Mouse (Mus musculus) liver, embryonic 14.5 days (tissue): Measurements from ENCODE around the gene Adipor1. TPM values are rescaled to one million over a fixed set of nuclear protein-coding genes. Genes with fewer than 3 reads are reported as not detected.
A peak's percentile ranks its signal among the peaks of the same experiment; 100 is the strongest.

Experiments used
- ATAC-seq: fragments of 200-750 bp; cut with Nextera tagmentation; 2 replicates; pipeline ENCODE4 v1.8.0; 2017; ENCODE audit warnings: moderate number of reproducible peaks, mild to moderate bottlenecking, moderate library complexity; ENCODE audit not compliant: insufficient read depth
- DNase-seq, 3 experiments: peaks; one replicate each; pipeline ENCODE4 v3.0.0-alpha.2; 2012 to 2013; ENCODE audit warnings: low read depth in 3 of 3, low spot score in 3 of 3
- H3K27ac ChIP-seq: fragments of 300-500 bp; sonication (generic); 2 replicates; pipeline ENCODE4 v1.5.1; 2014; ENCODE audit warnings: moderate library complexity, mild to moderate bottlenecking, control low read depth, inconsistent platforms
- H3K27me3 ChIP-seq: fragments of 300-500 bp; sonication (generic); 2 replicates; pipeline ENCODE4 v1.6.1; 2014; ENCODE audit warnings: mild to moderate bottlenecking, low read length, moderate library complexity; ENCODE audit not compliant: control insufficient read depth, insufficient read depth
- H3K36me3 ChIP-seq: fragments of 300-500 bp; sonication (generic); replicated peaks from 2 replicates; pipeline ENCODE4 v1.6.1; 2014; ENCODE audit warnings: low read depth; ENCODE audit not compliant: control insufficient read depth, insufficient read depth
- H3K4me1 ChIP-seq, 2 experiments: fragments of 200-500 bp in 1 of 2; fragments of 300-500 bp in 1 of 2; sonication (generic) in 1 of 2; replicated peaks; 2 replicates each; pipeline ENCODE4 v1.6.1; 2012 to 2014; ENCODE audit warnings: antibody characterized with exemption in 1 of 2, inconsistent platforms in 1 of 2, low read length in 1 of 2; ENCODE audit not compliant: control insufficient read depth in 2 of 2, insufficient read depth in 2 of 2
- H3K4me2 ChIP-seq: fragments of 300-500 bp; sonication (generic); 2 replicates; pipeline ENCODE4 v1.6.1; 2014; ENCODE audit warnings: low read depth, mild to moderate bottlenecking, control low read depth, moderate library complexity
- H3K4me3 ChIP-seq, 2 experiments: fragments of 200-500 bp in 1 of 2; fragments of 300-500 bp in 1 of 2; sonication (generic) in 1 of 2; 2 replicates each; pipeline ENCODE4 v1.5.1; 2012 to 2014; ENCODE audit warnings: low read depth in 2 of 2, low read length in 2 of 2, mild to moderate bottlenecking in 2 of 2, control low read depth in 1 of 2, inconsistent platforms in 1 of 2, moderate library complexity in 1 of 2; ENCODE audit not compliant: insufficient read depth in 1 of 2
- H3K9ac ChIP-seq: fragments of 300-500 bp; sonication (generic); replicated peaks from 2 replicates; pipeline ENCODE4 v1.6.1; 2014; ENCODE audit warnings: mild to moderate bottlenecking, control low read depth, moderate library complexity
- H3K9me3 ChIP-seq: fragments of 300-500 bp; sonication (generic); 2 replicates; pipeline ENCODE4 v1.6.1; 2016; ENCODE audit warnings: low read length, mixed read lengths; ENCODE audit not compliant: control insufficient read depth
- CTCF ChIP-seq: IDR thresholded peaks from 2 replicates; pipeline ENCODE4 v1.5.1; 2016; ENCODE audit warnings: antibody characterized with exemption, low read depth, control low read depth
- EP300 ChIP-seq: IDR thresholded peaks from 2 replicates; pipeline ENCODE4 v1.6.1; 2016; ENCODE audit warnings: antibody characterized with exemption, low read depth
- WGBS: fragments of 180-500 bp; shearing (Covaris S2); extraction: QIAGEN DNeasy Blood & Tissue Kit; methylation state at CpG from one replicate; pipeline ENCODE4 v1.1.7; 2014; ENCODE audit not compliant: insufficient replicate concordance; 5-methylcytosine and 5-hydroxymethylcytosine counted together
- polyA plus RNA-seq, 2 experiments: library from polyadenylated mRNA; depleted of rRNA in 1 of 2; stranded (reverse) in 1 of 2; unstranded in 1 of 2; fragments of >200 nt; fragmentation: Nextera tagmentation in 1 of 2; extraction: Ambion mirVana in 1 of 2; gene quantifications; 2 replicates each; pipeline versions ENCODE4 v1.2.1 to v1.2.3; 2012 to 2014

Gene Adipor1
- 56.1 and 59.6 TPM in 2 replicates for polyA plus RNA-seq (2012; rRNA removed)
- 126 and 134 TPM in 2 replicates for polyA plus RNA-seq (2014; fragmentation: Nextera tagmentation; extraction: Ambion mirVana)

DNA sequence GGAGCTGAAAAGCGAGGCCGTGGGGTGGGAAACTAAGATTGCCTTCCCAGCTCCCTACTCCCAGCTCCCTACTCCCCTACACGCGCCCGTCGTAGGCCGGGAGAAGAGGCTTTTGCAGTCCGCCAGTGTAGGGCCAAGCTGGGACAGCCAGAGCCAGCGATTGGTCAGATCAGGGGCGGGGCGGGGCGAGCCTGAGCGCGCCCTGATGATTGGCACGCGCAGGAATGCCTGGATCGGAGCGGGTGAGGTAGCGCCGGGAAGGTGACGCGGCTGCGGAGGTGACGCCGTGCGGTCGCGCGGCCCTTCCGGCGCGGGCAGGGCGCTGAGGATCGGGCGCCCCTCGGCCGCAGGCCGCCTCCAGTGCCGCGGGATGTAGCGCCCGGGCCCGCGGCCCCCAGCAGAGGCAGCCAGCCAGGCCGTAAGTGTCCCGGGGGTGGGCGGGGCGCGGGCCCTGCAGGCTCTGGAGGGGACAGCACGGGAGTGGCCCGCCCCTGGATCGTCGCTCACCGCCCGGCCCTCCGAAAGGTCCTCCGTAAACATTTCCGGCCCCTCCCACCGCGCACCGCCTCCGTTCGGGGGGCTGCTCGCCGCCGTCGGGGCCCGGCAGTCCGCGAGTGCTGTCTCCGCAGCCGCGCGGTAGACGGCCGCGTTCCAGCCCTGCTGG, at the start of gene Adipor1:
Gene Adipor1 (plus strand): TSS at position 211 of the 664 bp plus-strand sequence.
- Histone ChIP-seq H3K36me3 (peaks cover 11% of the 10 kb centered on the region), H3K9ac (peak within 1 kb of the TSS; percentile 96), H3K4me2 (peak within 1 kb of the TSS; percentile 84), H3K4me1 (peaks cover 38 to 44% of the 10 kb centered on the region in 2 experiments), H3K27me3 (no peaks in the 10 kb centered on the region), H3K9me3 (no peaks in the 10 kb centered on the region), H3K4me3 (peak within 1 kb of the TSS; percentile 90 to 98), H3K27ac (peak within 1 kb of the TSS; percentile 84)
- WGBS: under 1% methylated on average over 73 of the region's 77 CpGs
- ATAC-seq (peak; percentile 98), DNase-seq (peak; percentile 93 to 94 (median 93))
- 0 out of 2 replicates have a peak, but pooled peaks have one; percentile 2 for TF ChIP-seq CTCF
- no peak for TF ChIP-seq EP300

GRCm38 (mm10) chr1:134365491-134365890, 49.7 kb upstream of the Adipor1 start:
- H3K36me3 ChIP-seq: no peaks in the 10 kb centered on the region; the same call in 1 of the 2 replicates
- no peak overlapping the region for H3K4me2 ChIP-seq
- no peak for TF ChIP-seq EP300
- no peak for TF ChIP-seq CTCF
- no peak overlapping the region for H3K9ac ChIP-seq
- H3K4me3 ChIP-seq: no peak overlapping the region
- H3K27ac ChIP-seq: no peak overlapping the region
- H3K9me3 ChIP-seq: no peaks in the 10 kb centered on the region
- H3K4me1 ChIP-seq: peaks cover 5 to 7% of the 10 kb centered on the region in 2 experiments; a peak in 2 of 4 replicates
- DNase-seq (no peak), ATAC-seq (no peak)
- H3K27me3 ChIP-seq: no peaks in the 10 kb centered on the region
- 51% methylated on average over 5 of the region's 5 CpGs for WGBS

DNA sequence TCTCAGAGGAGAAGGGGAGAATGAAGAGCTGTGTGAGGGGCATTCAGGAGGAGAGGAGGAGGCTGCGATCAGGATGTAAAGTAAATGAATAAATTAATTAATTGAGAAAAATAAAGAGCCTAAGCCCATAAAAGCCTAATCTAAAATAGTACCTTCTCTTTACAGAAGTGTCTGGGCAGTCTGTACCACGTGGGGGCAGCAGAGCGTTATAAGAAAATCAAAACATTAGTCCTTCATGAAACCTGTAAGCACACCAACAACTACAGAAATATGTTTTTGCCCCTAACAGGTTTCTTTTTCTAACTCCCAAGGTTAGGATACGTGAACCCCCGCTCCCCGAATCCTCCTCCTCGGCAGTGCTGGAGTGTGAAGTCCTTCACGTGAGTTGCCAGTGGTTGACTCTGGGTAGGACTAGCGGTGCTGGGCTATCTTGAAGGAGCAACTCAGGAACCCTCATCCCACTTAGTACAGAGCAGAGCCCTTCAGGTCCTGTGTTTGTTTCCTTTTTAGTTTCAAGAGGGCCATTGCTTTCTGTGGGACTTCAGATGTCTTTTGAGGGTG, 46.3 kb upstream of the Adipor1 start:
- 45% methylated on average over 9 of the region's 9 CpGs for WGBS
- ATAC-seq: no peak
- Histone ChIP-seq H3K27ac (no peak overlapping the region), H3K4me1 (no peaks in the 10 kb centered on the region), H3K4me2 (no peak overlapping the region), H3K9me3 (no peaks in the 10 kb centered on the region; the same call in 1 of the 2 replicates), H3K4me3 (no peak overlapping the region), H3K9ac (no peak overlapping the region), H3K27me3 (no peaks in the 10 kb centered on the region), H3K36me3 (no peaks in the 10 kb centered on the region)
- peak; percentile 12 to 37 (median 27) for DNase-seq
- no peak for TF ChIP-seq EP300
- peak; percentile 65 for TF ChIP-seq CTCF

DNA sequence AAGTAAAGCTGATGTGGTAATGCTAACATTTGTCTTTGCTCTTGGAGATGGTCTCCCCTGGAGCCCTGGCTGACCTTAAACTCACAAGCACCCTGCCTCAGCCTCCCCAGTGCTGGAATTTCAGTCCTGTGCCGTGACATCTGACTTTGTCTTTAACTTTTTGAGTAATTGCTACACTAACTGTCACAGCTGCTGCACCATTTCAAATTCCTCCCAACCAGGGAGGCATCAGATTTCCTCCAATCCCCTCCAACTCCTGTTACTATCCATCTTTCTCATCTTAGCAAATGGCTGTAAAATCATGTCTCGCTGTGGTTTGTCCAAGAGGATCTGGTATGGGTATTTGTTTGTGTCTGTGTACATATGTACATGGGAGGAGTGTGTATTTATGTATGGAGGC, 41.1 kb upstream of the Adipor1 start:
- Histone ChIP-seq H3K4me1 (no peaks in the 10 kb centered on the region), H3K9ac (no peak overlapping the region), H3K4me3 (no peak overlapping the region), H3K27me3 (no peaks in the 10 kb centered on the region; the same call in 1 of the 2 replicates), H3K4me2 (no peak overlapping the region), H3K36me3 (no peaks in the 10 kb centered on the region), H3K9me3 (no peaks in the 10 kb centered on the region; the same call in 1 of the 2 replicates), H3K27ac (no peak overlapping the region)
- DNase-seq: no peak
- no peak for ATAC-seq
- TF ChIP-seq CTCF (no peak), EP300 (no peak)
- 60% methylated on average over 2 of the region's 2 CpGs for WGBS

DNA sequence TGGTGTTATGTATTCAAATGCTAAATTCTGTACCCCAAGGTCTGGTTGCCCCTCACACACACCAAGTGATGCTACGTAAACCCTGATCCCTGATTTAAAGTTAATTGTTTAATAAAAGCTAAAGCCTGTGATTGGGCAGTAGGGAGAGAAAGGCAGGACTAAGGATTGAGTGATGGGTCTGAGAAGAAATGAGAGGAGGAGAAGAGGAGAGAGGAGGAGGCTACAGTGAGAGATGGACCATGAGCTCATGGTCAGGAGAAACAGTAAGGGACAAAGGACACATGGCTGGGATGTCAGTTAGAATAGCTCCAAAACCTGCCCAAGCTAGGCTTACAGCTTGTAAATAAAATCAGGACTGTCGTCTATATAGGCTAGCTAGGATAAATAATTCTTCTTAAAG, 34.1 kb upstream of the Adipor1 start:
- Histone ChIP-seq H3K27me3 (no peaks in the 10 kb centered on the region; the same call in 1 of the 2 replicates), H3K9ac (no peak overlapping the region), H3K36me3 (no peaks in the 10 kb centered on the region), H3K27ac (no peak overlapping the region), H3K9me3 (no peaks in the 10 kb centered on the region), H3K4me1 (peaks cover 3 to 8% of the 10 kb centered on the region in 2 experiments; a peak in 3 of 4 replicates), H3K4me2 (no peak overlapping the region), H3K4me3 (no peak overlapping the region)
- ATAC-seq: no peak
- no peak for DNase-seq
- TF ChIP-seq CTCF: no peak
- no peak for TF ChIP-seq EP300
- 54% methylated on average over 2 of the region's 2 CpGs for WGBS
